28 mouse cellular contexts compared by ENCODE assay signal in the genomic region with DNA sequence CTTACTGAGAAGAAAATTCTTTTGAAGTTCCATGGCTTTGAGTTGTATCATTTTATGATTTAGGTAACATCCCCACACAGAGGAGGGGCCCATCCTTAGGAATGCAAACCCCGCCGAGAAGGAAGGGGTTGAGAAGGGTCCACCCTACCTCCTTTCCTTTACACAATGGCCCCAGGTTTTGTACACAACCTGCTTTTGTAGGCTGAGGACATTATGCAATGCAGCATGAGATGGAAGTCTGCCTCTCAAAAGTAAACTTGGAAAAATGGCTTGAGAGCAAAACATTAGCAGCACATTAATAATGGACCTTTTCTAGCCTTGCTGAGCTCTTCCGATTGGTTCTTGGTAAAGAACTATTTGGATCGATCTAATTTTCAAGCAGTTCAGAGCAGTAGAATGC. TPM values are rescaled to one million over a fixed set of nuclear protein-coding genes. Genes with fewer than 3 reads are reported as not detected.
DNase-seq lines count a peak whose midpoint lies in the region; ATAC-seq and TF ChIP-seq lines count a peak whose summit lies in the region.
"Had no signal": no experiment of that assay in that cellular context is flagged by ENCODE, and none has a peak within 500 bp of the region (broad histone marks: within the 10 kb centered on the region; RNA-seq: fewer than 3 reads in every experiment).

No protein-coding gene starts in this region.

- TF ChIP-seq CTCF in liver, postnatal 0 days (IDR thresholded peaks at IDR 0.05; ENCODE audit: low read depth) = no peak

- no peak for ATAC-seq in liver, embryonic 13.5 days (ENCODE audit: low read depth)
- ATAC-seq in liver, postnatal 0 days = no peak
- ATAC-seq: activated CD4-positive, CD25-positive, alpha-beta regulatory T cell, adult 4 months; CD4-positive, CD25-positive, alpha-beta regulatory T cell, adult 4 months; hindbrain, embryonic 16.5 days; midbrain, embryonic 16.5 days had no signal

- no peak overlapping the region for H3K4me3 ChIP-seq in liver, embryonic 13.5 days (replicated peaks)
- H3K4me3 ChIP-seq in liver, postnatal 0 days (ENCODE audit: low read depth, low read length) = no peak overlapping the region
- H3K4me3 ChIP-seq: embryonic facial prominence, embryonic 10.5 days; embryonic facial prominence, embryonic 15.5 days; forebrain, embryonic 12.5 days; heart, embryonic 15.5 days; stomach, embryonic 15.5 days had no signal

- 0 out of 2 replicates have a peak overlapping the region, but pooled peaks have one; percentile 18 for H3K27ac ChIP-seq in liver, embryonic 13.5 days
- peak overlapping the region; percentile 71 for H3K27ac ChIP-seq in liver, postnatal 0 days (ENCODE audit: low read depth)
- H3K27ac ChIP-seq: embryonic facial prominence, embryonic 10.5 days; embryonic facial prominence, embryonic 15.5 days; forebrain, embryonic 12.5 days; heart, embryonic 15.5 days; kidney, postnatal 0 days; stomach, embryonic 15.5 days had no signal

- 68% methylated on average over 4 of the region's 4 CpGs for WGBS in liver, embryonic 13.5 days (ENCODE audit: insufficient replicate concordance)
- 76% methylated on average over 4 of the region's 4 CpGs for WGBS in liver, postnatal 0 days (ENCODE audit: insufficient replicate concordance)

- H3K4me1 ChIP-seq in liver, embryonic 13.5 days (replicated peaks) = peaks cover 77% of the 10 kb centered on the region
- H3K4me1 ChIP-seq in liver, postnatal 0 days (ENCODE audit: insufficient read depth) = peaks cover 49% of the 10 kb centered on the region

- no peak for DNase-seq in liver, embryonic 13.5 days
- DNase-seq in liver = no peak
- peak; percentile 43 for DNase-seq in lung, postnatal 36 days
- no peak for DNase-seq in lung, postnatal 14 days
- DNase-seq in liver, postnatal 0 days = no peak
- DNase-seq in thymus, postnatal 36 days = no peak
- DNase-seq in kidney, adult 18-20 months = no peak
- DNase-seq: adrenal gland, adult 2 months; adrenal gland, postnatal 36 days; cerebellum, adult 18-20 months; cerebellum, postnatal 14 days; gastrocnemius, postnatal 10 days; kidney, adult 8-10 months; kidney, postnatal 4 days; layer of hippocampus, postnatal 36 days; right cerebral cortex, postnatal 25 days; thymus, postnatal 25 days had no signal

- no peaks in the 10 kb centered on the region for H3K36me3 ChIP-seq in liver, embryonic 13.5 days
- H3K36me3 ChIP-seq in liver, postnatal 0 days (replicated peaks; ENCODE audit: insufficient read depth, low read length) = no peaks in the 10 kb centered on the region
- H3K36me3 ChIP-seq: embryonic facial prominence, embryonic 10.5 days; embryonic facial prominence, embryonic 15.5 days; heart, embryonic 15.5 days; stomach, embryonic 15.5 days had no signal

- H3K9ac ChIP-seq in liver, embryonic 13.5 days = no peak overlapping the region
- 0 out of 2 replicates have a peak overlapping the region, but pooled peaks have one; percentile 8 for H3K9ac ChIP-seq in liver, postnatal 0 days (replicated peaks)
- H3K9ac ChIP-seq: embryonic facial prominence, embryonic 15.5 days; forebrain, embryonic 12.5 days; heart, embryonic 15.5 days; stomach, embryonic 15.5 days had no signal

- H3K4me2 ChIP-seq in liver, embryonic 13.5 days = no peak overlapping the region
- peak overlapping the region; percentile 34 for H3K4me2 ChIP-seq in liver, postnatal 0 days (ENCODE audit: low read depth, low read length)
- H3K4me2 ChIP-seq: embryonic facial prominence, embryonic 15.5 days; forebrain, embryonic 12.5 days; heart, embryonic 15.5 days; midbrain, embryonic 11.5 days; stomach, embryonic 15.5 days had no signal

- no peak for TF ChIP-seq EP300 in liver, postnatal 0 days (IDR thresholded peaks at IDR 0.05; ENCODE audit: low read depth)

- H3K9me3 ChIP-seq in liver, embryonic 13.5 days (replicated peaks) = no peaks in the 10 kb centered on the region
- H3K9me3 ChIP-seq in liver, postnatal 0 days (ENCODE audit: low read length) = no peaks in the 10 kb centered on the region
- H3K9me3 ChIP-seq: embryonic facial prominence, embryonic 10.5 days; embryonic facial prominence, embryonic 15.5 days; forebrain, embryonic 12.5 days; heart, embryonic 15.5 days; stomach, embryonic 15.5 days had no signal

- H3K27me3 ChIP-seq in liver, embryonic 13.5 days = no peaks in the 10 kb centered on the region
- no peaks in the 10 kb centered on the region for H3K27me3 ChIP-seq in liver, postnatal 0 days (ENCODE audit: insufficient read depth, low read length)
- H3K27me3 ChIP-seq: embryonic facial prominence, embryonic 15.5 days; forebrain, embryonic 12.5 days; heart, embryonic 15.5 days; stomach, embryonic 15.5 days had no signal

RNA-seq across cellular contexts. Expression of gene Slc31a1, which starts 5.8 kb away (rescaled TPM):
- 39.0 and 48.8 TPM in 2 replicates for polyA plus RNA-seq in liver, embryonic 13.5 days (2015; fragmentation: Nextera tagmentation; extraction: Ambion mirVana)
- polyA plus RNA-seq in liver, postnatal 0 days (2015; fragmentation: Nextera tagmentation; extraction: Ambion mirVana) = 50.9 and 54.3 TPM in 2 replicates

RNA-seq across cellular contexts. Expression of gene Fkbp15, which starts 5.9 kb away (rescaled TPM):
- polyA plus RNA-seq in liver, embryonic 13.5 days (2015; fragmentation: Nextera tagmentation; extraction: Ambion mirVana) = 15.5 and 15.7 TPM in 2 replicates
- polyA plus RNA-seq in liver, postnatal 0 days (2015; fragmentation: Nextera tagmentation; extraction: Ambion mirVana) = 11.7 and 13.3 TPM in 2 replicates

RNA-seq across cellular contexts. Expression of gene Cdc26, which starts 42.2 kb away (rescaled TPM):
- 77.7 and 97.1 TPM in 2 replicates for polyA plus RNA-seq in liver, embryonic 13.5 days (2015; fragmentation: Nextera tagmentation; extraction: Ambion mirVana)
- 45.5 and 50.7 TPM in 2 replicates for polyA plus RNA-seq in liver, postnatal 0 days (2015; fragmentation: Nextera tagmentation; extraction: Ambion mirVana)

RNA-seq across cellular contexts. Expression of gene Prpf4, which starts 42.3 kb away (rescaled TPM):
- 13.1 and 15.2 TPM in 2 replicates for polyA plus RNA-seq in liver, embryonic 13.5 days (2015; fragmentation: Nextera tagmentation; extraction: Ambion mirVana)
- 5.5 and 6.2 TPM in 2 replicates for polyA plus RNA-seq in liver, postnatal 0 days (2015; fragmentation: Nextera tagmentation; extraction: Ambion mirVana)
